Comparison of ENCODE assay signal across 23 mouse cellular contexts in the genomic region with DNA sequence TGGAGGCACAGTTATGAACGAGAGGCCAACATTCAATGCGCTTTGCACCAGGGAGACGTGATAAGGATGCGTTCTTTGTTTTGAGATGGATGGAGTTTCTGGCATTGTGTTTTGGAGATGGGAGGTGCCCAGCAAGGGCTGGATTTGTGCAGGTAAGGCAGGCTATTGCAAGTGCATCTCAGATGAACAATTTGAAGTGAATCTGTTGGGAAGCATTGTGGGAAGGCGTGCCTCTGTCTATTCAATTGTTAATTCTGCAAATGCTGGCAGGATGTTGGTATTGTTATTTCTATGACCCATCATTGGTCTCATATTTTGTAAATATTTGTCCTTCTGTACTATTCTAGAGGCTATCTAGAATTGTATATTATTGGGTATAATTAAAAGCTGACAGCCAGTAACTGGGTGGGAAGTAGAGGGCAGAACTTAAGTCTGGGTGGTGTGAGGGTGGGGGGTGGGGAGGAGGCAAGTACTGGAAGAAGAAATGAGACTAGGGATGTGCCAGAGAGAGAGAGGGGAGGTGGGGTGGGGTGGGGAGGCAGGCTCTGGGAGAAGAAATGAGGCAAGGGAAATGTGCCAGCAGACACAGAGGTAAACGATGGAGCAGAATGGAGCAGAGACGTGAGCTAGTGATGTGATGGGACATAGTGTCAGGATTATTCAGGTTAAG.
DNase-seq lines count a peak whose midpoint lies in the region; TF ChIP-seq lines count a peak whose summit lies in the region.
"Had no signal": no experiment of that assay in that cellular context is flagged by ENCODE, and none has a peak within 500 bp of the region (broad histone marks: within the 10 kb centered on the region; RNA-seq: fewer than 3 reads in every experiment).

No protein-coding gene starts in this region.

- 0 out of 2 replicates have a peak overlapping the region, but pooled peaks have one; percentile 25 for H3K27ac ChIP-seq in ES-E14 (ENCODE audit: insufficient read depth, low read depth, low read length, poor library complexity, severe bottlenecking)
- H3K27ac ChIP-seq: embryonic facial prominence, embryonic 13.5 days; embryonic facial prominence, embryonic 15.5 days; forebrain, embryonic 10.5 days; forebrain, embryonic 12.5 days had no signal

- peaks cover 2 to 6% of the 10 kb centered on the region in 2 experiments; a peak in 2 of 4 replicates for H3K4me1 ChIP-seq in ES-E14 (ENCODE audit: control insufficient read depth in 2 of 2, insufficient read depth in 2 of 2, low read length in 2 of 2, poor library complexity in 1 of 2)
- H3K4me1 ChIP-seq: embryonic facial prominence, embryonic 13.5 days; embryonic facial prominence, embryonic 15.5 days; forebrain, embryonic 10.5 days; forebrain, embryonic 12.5 days had no signal

- no peaks in the 10 kb centered on the region for H3K36me3 ChIP-seq in ES-E14 (ENCODE audit: control insufficient read depth, insufficient read depth, low read length, poor library complexity, severe bottlenecking)
- H3K36me3 ChIP-seq: embryonic facial prominence, embryonic 13.5 days; embryonic facial prominence, embryonic 15.5 days; forebrain, embryonic 10.5 days; forebrain, embryonic 12.5 days had no signal

- H3K9ac ChIP-seq in ES-E14 (ENCODE audit: insufficient read depth, low read depth, low read length, poor library complexity, severe bottlenecking): no peak overlapping the region
- H3K9ac ChIP-seq: embryonic facial prominence, embryonic 13.5 days; embryonic facial prominence, embryonic 15.5 days; forebrain, embryonic 12.5 days; forebrain, postnatal 0 days had no signal

- peak; percentile 30 for DNase-seq in heart, adult 11 months
- no peak for DNase-seq in heart, adult 8-10 months (ENCODE audit: low spot score)
- no peak for DNase-seq in ES-E14 (ENCODE audit: low read depth, low spot score)
- DNase-seq in ZHBTc4 (ENCODE audit: low read depth, low spot score): peak; percentile 52
- DNase-seq in layer of hippocampus, postnatal 36 days: no peak
- DNase-seq in left cerebral cortex, adult 9 months (ENCODE audit: low spot score in 2 of 2): no peak
- DNase-seq: adrenal gland, adult 2 months; adrenal gland, postnatal 10 days; adrenal gland, postnatal 25 days; B cell, adult 2 months; cerebellum, adult 11 months; cerebellum, adult 18-20 months; cerebellum, adult 8-10 months; cerebellum, adult 9-11 months; cerebellum, postnatal 14 days; cerebellum, postnatal 36 days; embryo, embryonic 11 days; forebrain, postnatal 0 days had no signal

- no peaks in the 10 kb centered on the region for H3K9me3 ChIP-seq in ES-E14 (ENCODE audit: control insufficient read depth, insufficient read depth, low read depth, low read length)
- H3K9me3 ChIP-seq: embryonic facial prominence, embryonic 13.5 days; embryonic facial prominence, embryonic 15.5 days; forebrain, embryonic 10.5 days; forebrain, embryonic 12.5 days had no signal

- no peak overlapping the region for H3K4me3 ChIP-seq in ES-E14 (ENCODE audit: insufficient read depth in 1 of 2, low read depth in 1 of 2, low read length in 2 of 2, poor library complexity in 1 of 2, severe bottlenecking in 1 of 2)
- H3K4me3 ChIP-seq: embryonic facial prominence, embryonic 13.5 days; embryonic facial prominence, embryonic 15.5 days; erythroblast, embryonic 14.5 days; forebrain, embryonic 10.5 days; forebrain, embryonic 12.5 days had no signal

- in situ Hi-C loops in ES-E14 (cut with MboI; ENCODE audit: low sequenced_read_pairs in 2 of 2, unreplicated experiment in 2 of 2): no loop called here

TF ChIP-seq in ES-E14, 5 proteins besides CTCF, POLR2A, EP300 and RAD21:
- no peak for TF ChIP-seq CHD2 (IDR thresholded peaks at IDR 0.05; ENCODE audit: low read depth, low read length)
- TF ChIP-seq ZNF384 (IDR thresholded peaks at IDR 0.05; ENCODE audit: low read depth, low read length): no peak
- no peak for TF ChIP-seq HCFC1 (IDR thresholded peaks at IDR 0.05; ENCODE audit: borderline replicate concordance, insufficient read depth, low read length)
- TF ChIP-seq MAFK (IDR thresholded peaks at IDR 0.05; ENCODE audit: insufficient read depth, low read depth, low read length): no peak
- no peak for TF ChIP-seq ZC3H11A (IDR thresholded peaks at IDR 0.05; ENCODE audit: borderline replicate concordance, low read depth, low read length)

Comparison
In these comparisons a context has a peak if more than half of its experiments do, and no peak if none do; other contexts are left out.
1. DNase-seq: peak in heart, adult 11 months (single experiment) and ZHBTc4 (single experiment); none in heart, adult 8-10 months (single experiment), ES-E14 (single experiment), layer of hippocampus, postnatal 36 days (0 of 2) and left cerebral cortex, adult 9 months (0 of 2).